Mouse (Mus musculus) ovary, postnatal 10 days (tissue): ENCODE data around the gene Gm10097.

Experiments used
- DNase-seq: peaks from one replicate; pipeline ENCODE4 v3.0.0; 2022; ENCODE audit warnings: low spot score

Gm10097 gene

GRCm38 (mm10) chr10:5085792-5086191 is 16.8 kb downstream of the Gm10097 start:
- no peak for DNase-seq

GRCm38 (mm10) chr10:5086329-5086728 is 17.3 kb downstream of the Gm10097 start:
- no peak for DNase-seq

DNA sequence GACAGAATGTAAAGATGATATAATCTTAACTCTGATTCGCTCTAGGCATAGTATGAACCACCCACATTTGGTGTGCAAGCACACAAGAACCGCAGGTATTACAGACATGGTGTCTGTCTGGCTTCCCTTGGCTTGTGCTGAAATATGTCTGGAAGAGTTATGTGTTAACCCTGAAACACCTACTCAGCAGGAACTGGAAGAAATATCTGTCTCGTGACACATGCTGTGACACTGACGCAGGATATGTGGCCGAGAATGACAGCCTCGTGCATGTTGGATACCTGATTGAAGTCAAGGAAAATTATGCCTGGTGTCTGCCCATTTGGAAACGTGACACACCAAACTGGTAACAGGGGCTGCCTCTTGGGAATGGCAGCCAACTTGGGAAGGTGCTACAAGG is 18.3 kb downstream of the Gm10097 start:
- DNase-seq: no peak

DNA sequence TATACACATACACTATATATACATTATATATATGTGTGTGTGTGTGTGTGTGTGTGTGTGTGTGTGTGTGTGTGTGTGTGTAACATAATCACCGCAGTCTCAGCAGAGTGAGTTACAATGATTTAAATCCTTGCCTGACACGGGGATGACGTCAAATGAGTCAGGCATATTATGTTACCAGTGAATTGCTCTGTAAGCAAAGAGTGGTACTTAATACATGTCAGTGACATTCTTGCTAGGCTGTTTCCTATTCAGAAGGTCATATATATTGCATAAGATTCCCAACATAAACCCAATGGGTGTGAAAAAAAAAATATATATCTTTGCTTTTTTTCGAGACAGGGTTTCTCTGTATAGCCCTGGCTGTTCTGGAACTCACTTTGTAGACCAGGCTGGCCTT is 20.1 kb downstream of the Gm10097 start:
- no peak for DNase-seq

- DNase-seq: no peak
Observed at GRCm38 (mm10) chr10:5096996-5097753, 28.2 kb downstream of the Gm10097 start.

GRCm38 (mm10) chr10:5097754-5098137 is 28.8 kb downstream of the Gm10097 start:
- DNase-seq: no peak

GRCm38 (mm10) chr10:5110773-5111172 is 41.8 kb downstream of the Gm10097 start:
- no peak for DNase-seq

DNA sequence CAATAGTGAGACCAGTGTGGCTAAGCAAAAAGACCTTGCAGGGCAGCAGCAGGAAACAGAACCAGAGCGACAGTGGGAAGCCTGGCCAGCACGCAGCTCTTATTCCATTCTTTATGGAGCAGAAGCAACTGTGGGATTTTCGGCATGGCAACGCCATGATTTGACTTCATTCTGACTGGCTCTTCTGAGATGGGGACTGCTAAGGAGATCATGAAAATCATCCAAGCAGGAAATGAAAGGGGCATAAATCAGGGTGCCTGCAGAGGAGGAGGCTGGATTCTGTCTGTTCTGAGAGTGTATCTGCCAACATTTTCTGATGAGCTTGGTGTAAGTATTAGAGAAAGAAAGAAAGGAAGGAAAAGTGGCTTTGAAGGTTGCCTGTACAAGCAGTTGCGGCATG is 47.2 kb downstream of the Gm10097 start:
- no peak for DNase-seq

GRCm38 (mm10) chr10:5116720-5117119 is 47.7 kb downstream of the Gm10097 start:
- no peak for DNase-seq
